Mouse (Mus musculus): ENCODE results near the gene Olfr338. TPM values are rescaled to one million over a fixed set of nuclear protein-coding genes. Genes with fewer than 3 reads are reported as not detected.
"Not testable (repeated sequence)": the region's sequence is repeated elsewhere in the genome, so short reads cannot be mapped to it uniquely, and the experiment has no call there.

Gene Olfr338
- polyA plus RNA-seq (2015; fragmentation: Nextera tagmentation; extraction: Ambion mirVana), result 0.03 TPM in 1 of 2 replicates, not detected in the other

- no peaks in the 10 kb centered on the region for H3K4me1 ChIP-seq (ENCODE audit: control insufficient read depth, insufficient read depth, low read length)
- H3K9ac ChIP-seq (ENCODE audit: low read length), result no peak within 1 kb of the TSS
- no peak within 1 kb of the TSS for H3K4me2 ChIP-seq (ENCODE audit: low read depth, low read length)
- H3K4me3 ChIP-seq (replicated peaks; ENCODE audit: low read length), result no peak within 1 kb of the TSS
- no peak within 1 kb of the TSS for H3K27ac ChIP-seq (ENCODE audit: low read length)
- no peaks in the 10 kb centered on the region for H3K27me3 ChIP-seq (ENCODE audit: control insufficient read depth, insufficient read depth, low read length)
- no peaks in the 10 kb centered on the region for H3K9me3 ChIP-seq (replicated peaks; ENCODE audit: control insufficient read depth, low read length)
- H3K36me3 ChIP-seq (ENCODE audit: control insufficient read depth, insufficient read depth, low read length), result no peaks in the 10 kb centered on the region
- no peak for ATAC-seq (ENCODE audit: insufficient read depth, low FRiP score)
These were observed at the start of gene Olfr338 for GRCm38 (mm10) chr2:36373219-36373618. Gene Olfr338, plus strand, starts transcription at chr2:36373519.

GRCm38 (mm10) chr2:36415174-36415573, 41.9 kb downstream of the Olfr338 start:
- not testable (repeated sequence) for H3K4me1 ChIP-seq (ENCODE audit: control insufficient read depth, insufficient read depth, low read length); H3K9me3 ChIP-seq (replicated peaks; ENCODE audit: control insufficient read depth, low read length); H3K9ac ChIP-seq (ENCODE audit: low read length); H3K27me3 ChIP-seq (ENCODE audit: control insufficient read depth, insufficient read depth, low read length); H3K27ac ChIP-seq (ENCODE audit: low read length); H3K4me3 ChIP-seq (replicated peaks; ENCODE audit: low read length); H3K4me2 ChIP-seq (ENCODE audit: low read depth, low read length); ATAC-seq (ENCODE audit: insufficient read depth, low FRiP score); H3K36me3 ChIP-seq (ENCODE audit: control insufficient read depth, insufficient read depth, low read length)
- 80% methylated on average over 3 of the region's 3 CpGs for WGBS

- ATAC-seq (ENCODE audit: insufficient read depth, low FRiP score); H3K27ac ChIP-seq (ENCODE audit: low read length); H3K9ac ChIP-seq (ENCODE audit: low read length); H3K4me2 ChIP-seq (ENCODE audit: low read depth, low read length); H3K27me3 ChIP-seq (ENCODE audit: control insufficient read depth, insufficient read depth, low read length); H3K9me3 ChIP-seq (replicated peaks; ENCODE audit: control insufficient read depth, low read length); H3K4me3 ChIP-seq (replicated peaks; ENCODE audit: low read length); H3K36me3 ChIP-seq (ENCODE audit: control insufficient read depth, insufficient read depth, low read length); H3K4me1 ChIP-seq (ENCODE audit: control insufficient read depth, insufficient read depth, low read length): not testable (repeated sequence)
- 86% methylated on average over 7 of the region's 7 CpGs for WGBS
These were observed 42.3 kb downstream of the Olfr338 start for GRCm38 (mm10) chr2:36415591-36415990.

GRCm38 (mm10) chr2:36418647-36419046, 45.3 kb downstream of the Olfr338 start, which contains the start of gene Olfr339:
Gene Olfr339, plus strand, starts transcription at chr2:36418947.
- H3K4me1 ChIP-seq (ENCODE audit: control insufficient read depth, insufficient read depth, low read length), result no peaks in the 10 kb centered on the region
- H3K27me3 ChIP-seq (ENCODE audit: control insufficient read depth, insufficient read depth, low read length), result no peaks in the 10 kb centered on the region
- no peaks in the 10 kb centered on the region for H3K36me3 ChIP-seq (ENCODE audit: control insufficient read depth, insufficient read depth, low read length)
- no peaks in the 10 kb centered on the region for H3K9me3 ChIP-seq (replicated peaks; ENCODE audit: control insufficient read depth, low read length)
- no peak for ATAC-seq (ENCODE audit: insufficient read depth, low FRiP score)
- no peak within 1 kb of the TSS for H3K9ac ChIP-seq (ENCODE audit: low read length)
- no peak within 1 kb of the TSS for H3K27ac ChIP-seq (ENCODE audit: low read length)
- no peak within 1 kb of the TSS for H3K4me3 ChIP-seq (replicated peaks; ENCODE audit: low read length)
- WGBS, result 82% methylated on average over 3 of the region's 3 CpGs
- no peak within 1 kb of the TSS for H3K4me2 ChIP-seq (ENCODE audit: low read depth, low read length)

Other genes starting within 250 kb of the Olfr338 start
- gene Mrrf, start 237.1 kb upstream of the Olfr338 start, polyA plus RNA-seq (2015; fragmentation: Nextera tagmentation; extraction: Ambion mirVana), result 32.9 and 34.7 TPM in 2 replicates
- gene Rbm18, start 236.7 kb upstream of the Olfr338 start, polyA plus RNA-seq (2015; fragmentation: Nextera tagmentation; extraction: Ambion mirVana), result 60.2 and 62.0 TPM in 2 replicates
- 35.1 and 37.5 TPM in 2 replicates for gene Ptgs1, start 143.1 kb upstream of the Olfr338 start, polyA plus RNA-seq (2015; fragmentation: Nextera tagmentation; extraction: Ambion mirVana)
- not detected in 2 replicates for gene Olfr339, start 45.4 kb downstream of the Olfr338 start, polyA plus RNA-seq (2015; fragmentation: Nextera tagmentation; extraction: Ambion mirVana)
- gene Olfr340, start 79.1 kb downstream of the Olfr338 start, polyA plus RNA-seq (2015; fragmentation: Nextera tagmentation; extraction: Ambion mirVana), result not detected in 2 replicates
- gene Olfr341, start 108.9 kb downstream of the Olfr338 start, polyA plus RNA-seq (2015; fragmentation: Nextera tagmentation; extraction: Ambion mirVana), result not detected in 2 replicates
- not detected in 2 replicates for gene Olfr342, start 151.5 kb downstream of the Olfr338 start, polyA plus RNA-seq (2015; fragmentation: Nextera tagmentation; extraction: Ambion mirVana)
- not detected in 2 replicates for gene Olfr344, start 193.1 kb downstream of the Olfr338 start, polyA plus RNA-seq (2015; fragmentation: Nextera tagmentation; extraction: Ambion mirVana)